Comparison of ENCODE assay signal across 8 mouse cellular contexts in genomic region chr8:104247054-104247907, GRCm38 (mm10). TPM values are rescaled to one million over a fixed set of nuclear protein-coding genes. Genes with fewer than 3 reads are reported as not detected.
DNase-seq lines count a peak whose midpoint lies in the region; ATAC-seq and TF ChIP-seq lines count a peak whose summit lies in the region.

No protein-coding gene starts in this region.

- 77% methylated on average over 22 of the region's 22 CpGs for WGBS in forebrain, embryonic 11.5 days
- 31% methylated on average over 22 of the region's 22 CpGs for WGBS in liver, embryonic 14.5 days (ENCODE audit: insufficient replicate concordance)

- no peak overlapping the region for H3K27ac ChIP-seq in forebrain, embryonic 11.5 days (ENCODE audit: low read depth, low read length)
- H3K27ac ChIP-seq in liver, embryonic 14.5 days: 0 out of 2 replicates have a peak overlapping the region, but pooled peaks have one; percentile 27

- ATAC-seq in forebrain, embryonic 11.5 days (replicated peaks; ENCODE audit: low FRiP score): no peak
- no peak for ATAC-seq in liver, embryonic 14.5 days (ENCODE audit: insufficient read depth)

- peak; percentile 30 for DNase-seq in gastrocnemius, postnatal 14 days
- DNase-seq in gastrocnemius, adult 18-20 months (ENCODE audit: low spot score): no peak
- no peak for DNase-seq in forebrain, embryonic 11.5 days (ENCODE audit: low spot score)
- DNase-seq in induced T-regulatory cell, adult 2 months (ENCODE audit: low read depth): peak; percentile 92
- no peak for DNase-seq in liver, embryonic 14.5 days (ENCODE audit: low read depth in 3 of 3, low spot score in 3 of 3)
- DNase-seq in naive thymus-derived CD4-positive, alpha-beta T cell, adult 2 months (ENCODE audit: low read depth): peak; percentile 81
- no peak for DNase-seq in left cerebral cortex, postnatal 14 days (ENCODE audit: low spot score in 2 of 2)
- DNase-seq in ovary, postnatal 14 days (ENCODE audit: low spot score): no peak

- intact Hi-C loops in gastrocnemius, postnatal 14 days (cut with DNase I; ENCODE audit: low total_unique reads): no loop called here
- intact Hi-C loops in left cerebral cortex, postnatal 14 days (cut with DNase I): loop anchor here (5.0 kb wide), 1 partner anchor 95 kb away; no protein-coding TSS in a partner anchor

- H3K36me3 ChIP-seq in forebrain, embryonic 11.5 days (ENCODE audit: control insufficient read depth, insufficient read depth, low read length): no peaks in the 10 kb centered on the region
- H3K36me3 ChIP-seq in liver, embryonic 14.5 days (replicated peaks; ENCODE audit: control insufficient read depth, insufficient read depth, low read depth): no peaks in the 10 kb centered on the region

- peaks cover 9% of the 10 kb centered on the region for H3K4me1 ChIP-seq in forebrain, embryonic 11.5 days (replicated peaks; ENCODE audit: control insufficient read depth, insufficient read depth, low read length)
- H3K4me1 ChIP-seq in liver, embryonic 14.5 days (replicated peaks; ENCODE audit: control insufficient read depth in 2 of 2, insufficient read depth in 2 of 2, low read length in 1 of 2): peaks cover 9 to 26% of the 10 kb centered on the region in 2 experiments

- no peaks in the 10 kb centered on the region for H3K9me3 ChIP-seq in forebrain, embryonic 11.5 days (ENCODE audit: control insufficient read depth, low read length)
- no peaks in the 10 kb centered on the region for H3K9me3 ChIP-seq in liver, embryonic 14.5 days (ENCODE audit: control insufficient read depth, low read length)

- peak overlapping the region; percentile 72 for H3K4me2 ChIP-seq in forebrain, embryonic 11.5 days (ENCODE audit: low read depth, low read length, severe bottlenecking)
- peak overlapping the region; percentile 93 for H3K4me2 ChIP-seq in liver, embryonic 14.5 days (ENCODE audit: low read depth)

- no peak for TF ChIP-seq EP300 in liver, embryonic 14.5 days (IDR thresholded peaks at IDR 0.05; ENCODE audit: low read depth)

- no peaks in the 10 kb centered on the region for H3K27me3 ChIP-seq in forebrain, embryonic 11.5 days (ENCODE audit: control insufficient read depth, insufficient read depth, low read length)
- H3K27me3 ChIP-seq in liver, embryonic 14.5 days (ENCODE audit: control insufficient read depth, insufficient read depth, low read length): no peaks in the 10 kb centered on the region

- peak overlapping the region; percentile 71 for H3K9ac ChIP-seq in forebrain, embryonic 11.5 days (ENCODE audit: low read length)
- peak overlapping the region; percentile 89 for H3K9ac ChIP-seq in liver, embryonic 14.5 days (replicated peaks)

- peak overlapping the region; percentile 79 for H3K4me3 ChIP-seq in forebrain, embryonic 11.5 days (ENCODE audit: low read depth, low read length)
- H3K4me3 ChIP-seq in liver, embryonic 14.5 days (ENCODE audit: insufficient read depth in 1 of 2, low read depth in 2 of 2, low read length in 2 of 2): peak overlapping the region; percentile 76 to 94

- no peak for TF ChIP-seq CTCF in liver, embryonic 14.5 days (IDR thresholded peaks at IDR 0.05; ENCODE audit: low read depth)

RNA-seq across cellular contexts. Expression of gene Tk2, which starts 1.1 kb away (rescaled TPM):
- 1 to 10 TPM; 3.7 to 4.7 TPM for total RNA-seq in gastrocnemius, postnatal 14 days (2021)
- 1 to 10 TPM; 4.0 to 4.1 TPM for total RNA-seq in gastrocnemius, adult 18-20 months (2021)
- 30.1 and 32.2 TPM in 2 replicates for polyA plus RNA-seq in forebrain, embryonic 11.5 days (2014; fragmentation: Nextera tagmentation; extraction: Ambion mirVana)
- polyA plus RNA-seq in liver, embryonic 14.5 days (2012; rRNA removed): 3.1 and 3.9 TPM in 2 replicates
- polyA plus RNA-seq in liver, embryonic 14.5 days (2014; fragmentation: Nextera tagmentation; extraction: Ambion mirVana): 4.9 and 7.0 TPM in 2 replicates
- 10 to 100 TPM; 37.3 to 39.9 TPM for total RNA-seq in left cerebral cortex, postnatal 14 days (2021)

RNA-seq across cellular contexts. Expression of gene Cklf, which starts 3.4 kb away (rescaled TPM):
- total RNA-seq in gastrocnemius, postnatal 14 days (2021): 1 to 10 TPM; 3.5 to 5.0 TPM
- 1 to 10 TPM in 1 of 2 experiments, under 1 TPM in 1; 0.74 to 2.3 TPM for total RNA-seq in gastrocnemius, adult 18-20 months (2021)
- polyA plus RNA-seq in forebrain, embryonic 11.5 days (2014; fragmentation: Nextera tagmentation; extraction: Ambion mirVana): 43.3 and 44.3 TPM in 2 replicates
- polyA plus RNA-seq in liver, embryonic 14.5 days (2012; rRNA removed): 10.2 and 13.6 TPM in 2 replicates
- 16.5 and 17.9 TPM in 2 replicates for polyA plus RNA-seq in liver, embryonic 14.5 days (2014; fragmentation: Nextera tagmentation; extraction: Ambion mirVana)
- total RNA-seq in left cerebral cortex, postnatal 14 days (2021): 1 to 10 TPM; 8.7 to 8.9 TPM

RNA-seq across cellular contexts. Expression of gene Cmtm2a, which starts 45.7 kb away (rescaled TPM):
- total RNA-seq in gastrocnemius, postnatal 14 days (2021): not detected
- not detected for total RNA-seq in gastrocnemius, adult 18-20 months (2021)
- not detected in 2 replicates for polyA plus RNA-seq in forebrain, embryonic 11.5 days (2014; fragmentation: Nextera tagmentation; extraction: Ambion mirVana)
- not detected in 2 replicates for polyA plus RNA-seq in liver, embryonic 14.5 days (2012; rRNA removed)
- polyA plus RNA-seq in liver, embryonic 14.5 days (2014; fragmentation: Nextera tagmentation; extraction: Ambion mirVana): not detected in 2 replicates
- not detected for total RNA-seq in left cerebral cortex, postnatal 14 days (2021)

Comparison
In these comparisons a context has a peak if more than half of its experiments do, and no peak if none do; other contexts are left out.
1. DNase-seq: peak in gastrocnemius, postnatal 14 days (single experiment), induced T-regulatory cell, adult 2 months (single experiment) and naive thymus-derived CD4-positive, alpha-beta T cell, adult 2 months (single experiment); none in gastrocnemius, adult 18-20 months (single experiment), forebrain, embryonic 11.5 days (single experiment), liver, embryonic 14.5 days (0 of 3), left cerebral cortex, postnatal 14 days (0 of 2) and ovary, postnatal 14 days (single experiment).
2. RNA of gene Tk2, which starts 1.1 kb away (total RNA-seq): 37.3 to 39.9 TPM in left cerebral cortex, postnatal 14 days; 3.7 to 4.7 TPM in gastrocnemius, postnatal 14 days and 4.0 to 4.1 TPM in gastrocnemius, adult 18-20 months; every median in the first group is over 4 times any median in the second.